Mouse (Mus musculus) heart, embryonic 13.5 days (tissue): ENCODE data around the gene Rpap2. TPM values are rescaled to one million over a fixed set of nuclear protein-coding genes. Genes with fewer than 3 reads are reported as not detected.

Experiments
- ATAC-seq: fragments of 200-750 bp; cut with Nextera tagmentation; 2 replicates; pipeline ENCODE4 v1.8.0; 2017; ENCODE audit warnings: moderate TSS enrichment; ENCODE audit not compliant: insufficient number of reproducible peaks, low FRiP score, low TSS enrichment; ENCODE audit errors: extremely low read depth
- H3K27ac ChIP-seq: fragments of 300-500 bp; sonication (generic); replicated peaks from 2 replicates; pipeline ENCODE4 v1.5.1; 2015; ENCODE audit warnings: moderate library complexity, mild to moderate bottlenecking, inconsistent platforms
- H3K27me3 ChIP-seq: fragments of 300-500 bp; sonication (generic); replicated peaks from 2 replicates; pipeline ENCODE4 v1.6.1; 2015; ENCODE audit warnings: mild to moderate bottlenecking, inconsistent platforms
- H3K36me3 ChIP-seq: fragments of 300-500 bp; sonication (generic); 2 replicates; pipeline ENCODE4 v1.6.1; 2015; ENCODE audit warnings: mild to moderate bottlenecking, inconsistent platforms
- H3K4me1 ChIP-seq: fragments of 300-500 bp; sonication (generic); 2 replicates; pipeline ENCODE4 v1.6.1; 2015; ENCODE audit warnings: inconsistent platforms
- H3K4me2 ChIP-seq: fragments of 300-500 bp; sonication (generic); 2 replicates; pipeline ENCODE4 v1.6.1; 2015; ENCODE audit warnings: inconsistent platforms, mild to moderate bottlenecking, moderate library complexity
- H3K4me3 ChIP-seq: fragments of 300-500 bp; sonication (generic); 2 replicates; pipeline ENCODE4 v1.5.1; 2015; ENCODE audit warnings: moderate library complexity, mild to moderate bottlenecking, inconsistent platforms
- H3K9ac ChIP-seq: fragments of 300-500 bp; sonication (generic); 2 replicates; pipeline ENCODE4 v1.6.1; 2015; ENCODE audit warnings: inconsistent platforms, mild to moderate bottlenecking, moderate library complexity
- H3K9me3 ChIP-seq: fragments of 300-500 bp; sonication (generic); 2 replicates; pipeline ENCODE4 v1.6.1; 2016; ENCODE audit warnings: inconsistent platforms
- WGBS: fragments of 180-500 bp; shearing (Covaris S2); methylation state at CpG from one replicate; pipeline ENCODE4 v1.1.7; 2015; ENCODE audit warnings: mixed read lengths; 5-methylcytosine and 5-hydroxymethylcytosine counted together
- polyA plus RNA-seq: library from polyadenylated mRNA; unstranded; fragments of >200 nt; fragmentation: Nextera tagmentation; extraction: Ambion mirVana; gene quantifications from 2 replicates; pipeline ENCODE4 v1.2.1, GENCODE M21; 2015

The Rpap2 gene
- polyA plus RNA-seq, 1 experiment from 2014 or later: 10.2 TPM

GRCm38 (mm10) chr5:107638366-107638765 lies 41.2 kb downstream of the Rpap2 start:
- no peak overlapping the region for H3K27ac ChIP-seq
- no peak overlapping the region for H3K4me2 ChIP-seq
- H3K27me3 ChIP-seq: no peaks in the 10 kb centered on the region
- WGBS: 81% methylated on average over 8 of the region's 8 CpGs
- H3K4me3 ChIP-seq: no peak overlapping the region
- no peak overlapping the region for H3K9ac ChIP-seq
- no peak for ATAC-seq
- H3K4me1 ChIP-seq: no peaks in the 10 kb centered on the region
- no peaks in the 10 kb centered on the region for H3K9me3 ChIP-seq
- H3K36me3 ChIP-seq: peaks cover 27% of the 10 kb centered on the region

GRCm38 (mm10) chr5:107644595-107644994 lies 47.4 kb downstream of the Rpap2 start:
- Histone ChIP-seq H3K4me1 (no peaks in the 10 kb centered on the region), H3K36me3 (peaks cover 19% of the 10 kb centered on the region), H3K4me2 (no peak overlapping the region), H3K27ac (no peak overlapping the region), H3K9ac (no peak overlapping the region), H3K27me3 (no peaks in the 10 kb centered on the region), H3K9me3 (no peaks in the 10 kb centered on the region), H3K4me3 (no peak overlapping the region)
- WGBS: 57% methylated on average over 2 of the region's 2 CpGs
- no peak for ATAC-seq

- Histone ChIP-seq H3K36me3 (peaks cover 19% of the 10 kb centered on the region), H3K4me2 (no peak overlapping the region), H3K4me3 (no peak overlapping the region), H3K9ac (no peak overlapping the region), H3K27me3 (no peaks in the 10 kb centered on the region), H3K9me3 (no peaks in the 10 kb centered on the region), H3K4me1 (no peaks in the 10 kb centered on the region), H3K27ac (no peak overlapping the region)
- ATAC-seq: no peak
- WGBS: 80% methylated on average over 2 of the region's 2 CpGs
Observed at GRCm38 (mm10) chr5:107645935-107646334, 48.8 kb downstream of the Rpap2 start.

- Histone ChIP-seq H3K9me3 (no peaks in the 10 kb centered on the region), H3K27ac (no peak overlapping the region), H3K27me3 (no peaks in the 10 kb centered on the region), H3K9ac (no peak overlapping the region), H3K4me1 (no peaks in the 10 kb centered on the region), H3K4me3 (no peak overlapping the region), H3K36me3 (peaks cover 10% of the 10 kb centered on the region), H3K4me2 (no peak overlapping the region)
- ATAC-seq: no peak
- 74% methylated on average over 4 of the region's 4 CpGs for WGBS
Observed at GRCm38 (mm10) chr5:107647580-107647979, 50.4 kb downstream of the Rpap2 start.

- no peaks in the 10 kb centered on the region for H3K9me3 ChIP-seq
- no peak overlapping the region for H3K9ac ChIP-seq
- no peak for ATAC-seq
- peaks cover 8% of the 10 kb centered on the region for H3K36me3 ChIP-seq
- H3K27me3 ChIP-seq: no peaks in the 10 kb centered on the region
- no peak overlapping the region for H3K27ac ChIP-seq
- no peaks in the 10 kb centered on the region for H3K4me1 ChIP-seq
- H3K4me2 ChIP-seq: no peak overlapping the region
- 69% methylated on average over 5 of the region's 5 CpGs for WGBS
- H3K4me3 ChIP-seq: no peak overlapping the region
Observed at GRCm38 (mm10) chr5:107648552-107649125, 51.5 kb downstream of the Rpap2 start.

GRCm38 (mm10) chr5:107649680-107650079 lies 52.5 kb downstream of the Rpap2 start:
- WGBS: 72% methylated on average over 2 of the region's 2 CpGs
- Histone ChIP-seq H3K27ac (no peak overlapping the region), H3K36me3 (peaks cover 7% of the 10 kb centered on the region), H3K4me1 (no peaks in the 10 kb centered on the region), H3K4me3 (no peak overlapping the region), H3K27me3 (no peaks in the 10 kb centered on the region), H3K4me2 (no peak overlapping the region), H3K9me3 (no peaks in the 10 kb centered on the region), H3K9ac (no peak overlapping the region)
- no peak for ATAC-seq

GRCm38 (mm10) chr5:107650427-107650826 lies 53.3 kb downstream of the Rpap2 start:
- Histone ChIP-seq H3K27ac (no peak overlapping the region), H3K9me3 (no peaks in the 10 kb centered on the region), H3K4me2 (no peak overlapping the region), H3K9ac (no peak overlapping the region), H3K36me3 (peaks cover 3% of the 10 kb centered on the region; the same call in 1 of the 2 replicates), H3K4me1 (no peaks in the 10 kb centered on the region), H3K4me3 (no peak overlapping the region), H3K27me3 (no peaks in the 10 kb centered on the region)
- WGBS: 77% methylated on average over 1 of the region's 1 CpGs
- no peak for ATAC-seq

- 79% methylated on average over 4 of the region's 4 CpGs for WGBS
- no peak overlapping the region for H3K27ac ChIP-seq
- no peak for ATAC-seq
- H3K36me3 ChIP-seq: peaks cover 8% of the 10 kb centered on the region
- no peak overlapping the region for H3K4me2 ChIP-seq
- no peaks in the 10 kb centered on the region for H3K27me3 ChIP-seq
- H3K9ac ChIP-seq: no peak overlapping the region
- no peaks in the 10 kb centered on the region for H3K9me3 ChIP-seq
- H3K4me1 ChIP-seq: no peaks in the 10 kb centered on the region
- no peak overlapping the region for H3K4me3 ChIP-seq
Observed at GRCm38 (mm10) chr5:107652055-107652660, 55.0 kb downstream of the Rpap2 start.

GRCm38 (mm10) chr5:107678392-107678791 lies 81.2 kb downstream of the Rpap2 start:
- Histone ChIP-seq H3K27ac (no peak overlapping the region), H3K27me3 (0 out of 2 replicates have a peak, but pooled peaks cover 3% of the 10 kb centered on the region), H3K4me1 (peaks cover 3% of the 10 kb centered on the region; the same call in 1 of the 2 replicates), H3K36me3 (no peaks in the 10 kb centered on the region), H3K4me2 (no peak overlapping the region), H3K9ac (no peak overlapping the region), H3K9me3 (no peaks in the 10 kb centered on the region), H3K4me3 (no peak overlapping the region)
- ATAC-seq: no peak
- WGBS: 49% methylated on average over 5 of the region's 5 CpGs

- Histone ChIP-seq H3K4me1 (peaks cover 3% of the 10 kb centered on the region; the same call in 1 of the 2 replicates), H3K4me3 (no peak overlapping the region), H3K9ac (no peak overlapping the region), H3K36me3 (no peaks in the 10 kb centered on the region), H3K27me3 (0 out of 2 replicates have a peak, but pooled peaks cover 3% of the 10 kb centered on the region), H3K27ac (no peak overlapping the region), H3K9me3 (no peaks in the 10 kb centered on the region), H3K4me2 (no peak overlapping the region)
- WGBS: 71% methylated on average over 5 of the region's 5 CpGs
- no peak for ATAC-seq
Observed at GRCm38 (mm10) chr5:107681300-107681699, 84.1 kb downstream of the Rpap2 start.

GRCm38 (mm10) chr5:107684380-107684779 lies 87.2 kb downstream of the Rpap2 start:
- Histone ChIP-seq H3K36me3 (no peaks in the 10 kb centered on the region), H3K9me3 (0 out of 2 replicates have a peak, but pooled peaks cover 2% of the 10 kb centered on the region), H3K4me2 (no peak overlapping the region), H3K4me1 (peaks cover 11% of the 10 kb centered on the region), H3K9ac (no peak overlapping the region), H3K27me3 (peaks cover 17% of the 10 kb centered on the region), H3K27ac (no peak overlapping the region), H3K4me3 (no peak overlapping the region)
- WGBS: 59% methylated on average over 2 of the region's 2 CpGs
- no peak for ATAC-seq

GRCm38 (mm10) chr5:107687161-107687560 lies 90.0 kb downstream of the Rpap2 start:
- Histone ChIP-seq H3K27me3 (peaks cover 20% of the 10 kb centered on the region), H3K4me1 (peaks cover 11% of the 10 kb centered on the region), H3K27ac (no peak overlapping the region), H3K36me3 (no peaks in the 10 kb centered on the region), H3K4me3 (no peak overlapping the region), H3K9ac (no peak overlapping the region), H3K4me2 (no peak overlapping the region), H3K9me3 (0 out of 2 replicates have a peak, but pooled peaks cover 2% of the 10 kb centered on the region)
- 91% methylated on average over 5 of the region's 5 CpGs for WGBS
- ATAC-seq: no peak
